Mouse (Mus musculus): ENCODE results near the gene Gm11114. TPM values are rescaled to one million over a fixed set of nuclear protein-coding genes. Genes with fewer than 3 reads are reported as not detected.
A peak's percentile ranks its signal among the peaks of the same experiment; 100 is the strongest.

Gene Gm11114
- polyA plus RNA-seq, 1 experiment from 2014 or later, result not detected

- H3K4me3 ChIP-seq (ENCODE audit: low read length), result peak overlapping the region; percentile 77
- no peaks in the 10 kb centered on the region for H3K27me3 ChIP-seq (replicated peaks; ENCODE audit: control insufficient read depth, insufficient read depth, low read length)
- no peaks in the 10 kb centered on the region for H3K36me3 ChIP-seq (ENCODE audit: control insufficient read depth, insufficient read depth, low read length)
- peak; percentile 74 for ATAC-seq
- H3K4me1 ChIP-seq (ENCODE audit: control insufficient read depth, insufficient read depth, low read depth, low read length), result peaks cover 7% of the 10 kb centered on the region
- peak overlapping the region; percentile 89 for H3K4me2 ChIP-seq (ENCODE audit: low read length)
- under 1% methylated on average over 84 of the region's 88 CpGs for WGBS
- peak overlapping the region; percentile 76 for H3K27ac ChIP-seq (ENCODE audit: low read depth, low read length)
- peak overlapping the region; percentile 69 for H3K9ac ChIP-seq (ENCODE audit: low read depth, low read length)
- no peaks in the 10 kb centered on the region for H3K9me3 ChIP-seq (ENCODE audit: control insufficient read depth, low read length)
Measured at GRCm38 (mm10) chr9:85326292-85327241, 14.0 kb downstream of the Gm11114 start.

- WGBS, result under 1% methylated on average over 72 of the region's 72 CpGs
- peaks cover 7% of the 10 kb centered on the region for H3K4me1 ChIP-seq (ENCODE audit: control insufficient read depth, insufficient read depth, low read depth, low read length)
- H3K9ac ChIP-seq (ENCODE audit: low read depth, low read length), result peak within 1 kb of the TSS; percentile 69
- peak within 1 kb of the TSS; percentile 77 for H3K4me3 ChIP-seq (ENCODE audit: low read length)
- no peaks in the 10 kb centered on the region for H3K9me3 ChIP-seq (ENCODE audit: control insufficient read depth, low read length)
- no peaks in the 10 kb centered on the region for H3K27me3 ChIP-seq (replicated peaks; ENCODE audit: control insufficient read depth, insufficient read depth, low read length)
- peak; percentile 92 for ATAC-seq
- H3K36me3 ChIP-seq (ENCODE audit: control insufficient read depth, insufficient read depth, low read length), result no peaks in the 10 kb centered on the region
- H3K27ac ChIP-seq (ENCODE audit: low read depth, low read length), result peak within 1 kb of the TSS; percentile 76
- H3K4me2 ChIP-seq (ENCODE audit: low read length), result peak within 1 kb of the TSS; percentile 89
Measured at GRCm38 (mm10) chr9:85327242-85328211, 15.0 kb downstream of the Gm11114 start, which contains the start of gene Tent5a. Tent5a (minus strand) TSS chr9:85327348.

GRCm38 (mm10) chr9:85328259-85328658, 15.7 kb downstream of the Gm11114 start:
- ATAC-seq, result peak; percentile 57

GRCm38 (mm10) chr9:85331521-85331920, 18.9 kb downstream of the Gm11114 start:
- H3K4me3 ChIP-seq (ENCODE audit: low read length), result no peak overlapping the region
- no peaks in the 10 kb centered on the region for H3K27me3 ChIP-seq (replicated peaks; ENCODE audit: control insufficient read depth, insufficient read depth, low read length)
- WGBS, result 51% methylated on average over 2 of the region's 2 CpGs
- no peak overlapping the region for H3K4me2 ChIP-seq (ENCODE audit: low read length)
- no peak overlapping the region for H3K27ac ChIP-seq (ENCODE audit: low read depth, low read length)
- H3K4me1 ChIP-seq (ENCODE audit: control insufficient read depth, insufficient read depth, low read depth, low read length), result peaks cover 4% of the 10 kb centered on the region; the same call in 1 of the 2 replicates
- no peak for ATAC-seq
- no peaks in the 10 kb centered on the region for H3K36me3 ChIP-seq (ENCODE audit: control insufficient read depth, insufficient read depth, low read length)
- peaks cover 2% of the 10 kb centered on the region; the same call in 1 of the 2 replicates for H3K9me3 ChIP-seq (ENCODE audit: control insufficient read depth, low read length)
- no peak overlapping the region for H3K9ac ChIP-seq (ENCODE audit: low read depth, low read length)

More at GRCm38 (mm10) chr9:85328259-85328658, 15.7 kb downstream of the Gm11114 start:
- Histone ChIP-seq H3K27ac (ENCODE audit: low read depth, low read length) (peak overlapping the region; percentile 74; the same call in 1 of the 2 replicates), H3K9me3 (ENCODE audit: control insufficient read depth, low read length) (no peaks in the 10 kb centered on the region), H3K36me3 (ENCODE audit: control insufficient read depth, insufficient read depth, low read length) (no peaks in the 10 kb centered on the region), H3K9ac (ENCODE audit: low read depth, low read length) (peak overlapping the region; percentile 69), H3K4me3 (ENCODE audit: low read length) (peak overlapping the region; percentile 77), H3K4me1 (ENCODE audit: control insufficient read depth, insufficient read depth, low read depth, low read length) (peaks cover 7% of the 10 kb centered on the region), H3K27me3 (replicated peaks; ENCODE audit: control insufficient read depth, insufficient read depth, low read length) (no peaks in the 10 kb centered on the region), H3K4me2 (ENCODE audit: low read length) (peak overlapping the region; percentile 89)
- WGBS, result under 1% methylated on average over 16 of the region's 16 CpGs

GRCm38 (mm10) chr9:85336046-85336445, 23.5 kb downstream of the Gm11114 start:
- no peak for ATAC-seq
- WGBS, result 93% methylated on average over 7 of the region's 7 CpGs
- Histone ChIP-seq H3K4me2 (ENCODE audit: low read length) (no peak overlapping the region), H3K4me1 (ENCODE audit: control insufficient read depth, insufficient read depth, low read depth, low read length) (no peaks in the 10 kb centered on the region), H3K36me3 (ENCODE audit: control insufficient read depth, insufficient read depth, low read length) (no peaks in the 10 kb centered on the region), H3K27ac (ENCODE audit: low read depth, low read length) (no peak overlapping the region), H3K9me3 (ENCODE audit: control insufficient read depth, low read length) (peaks cover 2% of the 10 kb centered on the region; the same call in 1 of the 2 replicates), H3K9ac (ENCODE audit: low read depth, low read length) (no peak overlapping the region), H3K4me3 (ENCODE audit: low read length) (no peak overlapping the region), H3K27me3 (replicated peaks; ENCODE audit: control insufficient read depth, insufficient read depth, low read length) (no peaks in the 10 kb centered on the region)

GRCm38 (mm10) chr9:85340303-85340702, 27.7 kb downstream of the Gm11114 start:
- Histone ChIP-seq H3K27ac (ENCODE audit: low read depth, low read length) (no peak overlapping the region), H3K9me3 (ENCODE audit: control insufficient read depth, low read length) (no peaks in the 10 kb centered on the region), H3K4me3 (ENCODE audit: low read length) (no peak overlapping the region), H3K4me2 (ENCODE audit: low read length) (no peak overlapping the region), H3K9ac (ENCODE audit: low read depth, low read length) (no peak overlapping the region), H3K27me3 (replicated peaks; ENCODE audit: control insufficient read depth, insufficient read depth, low read length) (no peaks in the 10 kb centered on the region), H3K36me3 (ENCODE audit: control insufficient read depth, insufficient read depth, low read length) (no peaks in the 10 kb centered on the region), H3K4me1 (ENCODE audit: control insufficient read depth, insufficient read depth, low read depth, low read length) (no peaks in the 10 kb centered on the region)
- 74% methylated on average over 3 of the region's 3 CpGs for WGBS
- ATAC-seq, result no peak

- H3K9me3 ChIP-seq (ENCODE audit: control insufficient read depth, low read length), result peaks cover 3% of the 10 kb centered on the region; the same call in 1 of the 2 replicates
- no peak overlapping the region for H3K9ac ChIP-seq (ENCODE audit: low read depth, low read length)
- no peaks in the 10 kb centered on the region for H3K27me3 ChIP-seq (replicated peaks; ENCODE audit: control insufficient read depth, insufficient read depth, low read length)
- no peak overlapping the region for H3K27ac ChIP-seq (ENCODE audit: low read depth, low read length)
- no peak for ATAC-seq
- no peak overlapping the region for H3K4me2 ChIP-seq (ENCODE audit: low read length)
- 88% methylated on average over 8 of the region's 8 CpGs for WGBS
- H3K4me3 ChIP-seq (ENCODE audit: low read length), result no peak overlapping the region
- H3K4me1 ChIP-seq (ENCODE audit: control insufficient read depth, insufficient read depth, low read depth, low read length), result no peaks in the 10 kb centered on the region
- no peaks in the 10 kb centered on the region for H3K36me3 ChIP-seq (ENCODE audit: control insufficient read depth, insufficient read depth, low read length)
Measured at GRCm38 (mm10) chr9:85342892-85343785, 30.6 kb downstream of the Gm11114 start.

GRCm38 (mm10) chr9:85347823-85348523, 35.4 kb downstream of the Gm11114 start:
- WGBS, result 85% methylated on average over 10 of the region's 10 CpGs

More at GRCm38 (mm10) chr9:85347823-85348523, 35.4 kb downstream of the Gm11114 start:
- Histone ChIP-seq H3K27ac (ENCODE audit: low read depth, low read length) (no peak overlapping the region), H3K9me3 (ENCODE audit: control insufficient read depth, low read length) (peaks cover 3% of the 10 kb centered on the region; the same call in 1 of the 2 replicates), H3K4me1 (ENCODE audit: control insufficient read depth, insufficient read depth, low read depth, low read length) (no peaks in the 10 kb centered on the region), H3K9ac (ENCODE audit: low read depth, low read length) (no peak overlapping the region), H3K27me3 (replicated peaks; ENCODE audit: control insufficient read depth, insufficient read depth, low read length) (no peaks in the 10 kb centered on the region), H3K4me3 (ENCODE audit: low read length) (no peak overlapping the region), H3K36me3 (ENCODE audit: control insufficient read depth, insufficient read depth, low read length) (no peaks in the 10 kb centered on the region), H3K4me2 (ENCODE audit: low read length) (no peak overlapping the region)
- no peak for ATAC-seq
